Comparison of ENCODE assay signal across 8 mouse cellular contexts in the genomic region with DNA sequence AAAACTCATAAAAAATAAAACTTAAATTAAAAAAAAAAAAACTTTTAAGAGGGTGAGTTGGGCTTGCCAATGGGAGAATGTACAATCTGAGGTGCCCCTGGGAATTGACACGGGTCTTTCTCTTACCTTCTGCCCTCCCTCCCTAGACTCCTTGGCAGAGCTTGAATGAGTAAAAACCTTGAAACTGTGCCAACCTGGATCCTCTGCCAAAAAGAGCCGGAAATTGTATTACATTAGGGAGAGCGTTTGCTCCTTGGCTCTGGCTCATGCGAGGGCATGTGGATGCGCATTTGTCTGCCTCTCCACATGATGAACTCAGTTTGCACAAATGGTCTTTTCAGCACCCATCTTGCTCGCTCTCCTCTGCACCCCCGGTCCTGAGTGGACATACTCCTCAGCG. TPM values are rescaled to one million over a fixed set of nuclear protein-coding genes. Genes with fewer than 3 reads are reported as not detected.
DNase-seq lines count a peak whose midpoint lies in the region; ATAC-seq and TF ChIP-seq lines count a peak whose summit lies in the region.

No protein-coding gene starts in this region.

- H3K4me1 ChIP-seq in lung, adult 2 months (ENCODE audit: control insufficient read depth, insufficient read depth, low read length), result no peaks in the 10 kb centered on the region
- H3K4me1 ChIP-seq in forebrain, embryonic 16.5 days (replicated peaks; ENCODE audit: control insufficient read depth, insufficient read depth, low read length), result peaks cover 10% of the 10 kb centered on the region

- H3K27me3 ChIP-seq in forebrain, embryonic 16.5 days (replicated peaks; ENCODE audit: control insufficient read depth, insufficient read depth, low read length), result peaks cover 8% of the 10 kb centered on the region; the same call in 1 of the 2 replicates

- no peak overlapping the region for H3K4me3 ChIP-seq in lung, adult 2 months (replicated peaks; ENCODE audit: extremely low read depth, low read depth, low read length)
- H3K4me3 ChIP-seq in forebrain, embryonic 16.5 days (replicated peaks; ENCODE audit: low read length), result no peak overlapping the region

- TF ChIP-seq CTCF in lung, adult 2 months (IDR thresholded peaks at IDR 0.05; ENCODE audit: insufficient read depth, low read length), result no peak

- 35% methylated on average over 8 of the region's 8 CpGs for WGBS in lung, adult 2 months
- WGBS in forebrain, embryonic 16.5 days, result 25% methylated on average over 8 of the region's 8 CpGs

- H3K9me3 ChIP-seq in forebrain, embryonic 16.5 days (ENCODE audit: control insufficient read depth, low read length), result no peaks in the 10 kb centered on the region

- H3K9ac ChIP-seq in forebrain, embryonic 16.5 days (replicated peaks; ENCODE audit: low read depth, low read length), result no peak overlapping the region

- H3K4me2 ChIP-seq in forebrain, embryonic 16.5 days (ENCODE audit: low read length), result no peak overlapping the region

- H3K27ac ChIP-seq in forebrain, embryonic 16.5 days (ENCODE audit: low read length), result no peak overlapping the region

- H3K36me3 ChIP-seq in forebrain, embryonic 16.5 days (ENCODE audit: control insufficient read depth, insufficient read depth), result no peaks in the 10 kb centered on the region

- no peak for ATAC-seq in cerebellum, adult (ENCODE audit: insufficient number of reproducible peaks, low FRiP score, low TSS enrichment)
- ATAC-seq in forebrain, embryonic 16.5 days, result peak; percentile 71

- DNase-seq in cerebellum, adult 11 months, result peak; percentile 36
- DNase-seq in lung, adult 18-20 months, result peak; percentile 18 to 40
- DNase-seq in lung, adult 2 months, result no peak
- peak; percentile 38 for DNase-seq in lung, postnatal 25 days (ENCODE audit: low spot score)
- DNase-seq in thymus, postnatal 14 days, result no peak
- no peak for DNase-seq in urinary bladder, adult 2 months (ENCODE audit: low spot score)

- no peak for TF ChIP-seq POLR2A in lung, adult 2 months (IDR thresholded peaks at IDR 0.05; ENCODE audit: borderline replicate concordance, extremely low read depth, low read depth, low read length)

RNA-seq across cellular contexts. Expression of a gene that starts 13.4 kb away (rescaled TPM):
- 4.0 and 12.8 TPM in 2 replicates for polyA plus RNA-seq in lung, adult 2 months (2012; rRNA removed)
- polyA plus RNA-seq in forebrain, embryonic 16.5 days (2015; fragmentation: Nextera tagmentation; extraction: Ambion mirVana), result 3.8 TPM in 2 replicates
- 88.7 and 102 TPM in 2 replicates for polyA plus RNA-seq in urinary bladder, adult 2 months (2012; rRNA removed)

RNA-seq across cellular contexts. Expression of a gene that starts 35.3 kb away (rescaled TPM):
- 18.5 and 21.3 TPM in 2 replicates for polyA plus RNA-seq in lung, adult 2 months (2012; rRNA removed)
- polyA plus RNA-seq in forebrain, embryonic 16.5 days (2015; fragmentation: Nextera tagmentation; extraction: Ambion mirVana), result 85.9 and 90.0 TPM in 2 replicates
- polyA plus RNA-seq in urinary bladder, adult 2 months (2012; rRNA removed), result 36.6 and 46.9 TPM in 2 replicates

RNA-seq across cellular contexts. Expression of a gene that starts 46.6 kb away (rescaled TPM):
- polyA plus RNA-seq in lung, adult 2 months (2012; rRNA removed), result 41.0 and 62.7 TPM in 2 replicates
- polyA plus RNA-seq in forebrain, embryonic 16.5 days (2015; fragmentation: Nextera tagmentation; extraction: Ambion mirVana), result 41.5 and 43.0 TPM in 2 replicates
- 18.4 and 22.5 TPM in 2 replicates for polyA plus RNA-seq in urinary bladder, adult 2 months (2012; rRNA removed)

Comparison
In these comparisons a context has a peak if more than half of its experiments do, and no peak if none do; other contexts are left out.
1. DNase-seq: peak in cerebellum, adult 11 months (single experiment), lung, adult 18-20 months (2 of 2) and lung, postnatal 25 days (single experiment); none in lung, adult 2 months (single experiment), thymus, postnatal 14 days (single experiment) and urinary bladder, adult 2 months (single experiment).